Mouse (Mus musculus) kidney, embryonic 14.5 days (tissue): ENCODE measurements around the gene Ccdc163. TPM values are rescaled to one million over a fixed set of nuclear protein-coding genes. Genes with fewer than 3 reads are reported as not detected.
"Not testable (repeated sequence)": the region's sequence is repeated elsewhere in the genome, so short reads cannot be mapped to it uniquely, and the experiment has no call there.

ENCODE experiments used
- ATAC-seq: fragments of 200-750 bp; cut with Nextera tagmentation; 2 replicates; pipeline ENCODE4 v1.8.0; 2017; ENCODE audit warnings: moderate number of reproducible peaks, mild to moderate bottlenecking, moderate TSS enrichment, moderate library complexity; ENCODE audit not compliant: low FRiP score, low TSS enrichment
- H3K27ac ChIP-seq: fragments of 300-500 bp; sonication (generic); 2 replicates; pipeline ENCODE4 v1.5.1; 2014; ENCODE audit warnings: low read depth, mild to moderate bottlenecking, low read length, moderate library complexity, mixed read lengths
- H3K27me3 ChIP-seq: fragments of 300-500 bp; sonication (generic); 2 replicates; pipeline ENCODE4 v1.6.1; 2014; ENCODE audit warnings: mild to moderate bottlenecking, low read length; ENCODE audit not compliant: control insufficient read depth, insufficient read depth
- H3K36me3 ChIP-seq: fragments of 300-500 bp; sonication (generic); 2 replicates; pipeline ENCODE4 v1.6.1; 2014; ENCODE audit warnings: low read length, mixed read lengths; ENCODE audit not compliant: control insufficient read depth, insufficient read depth
- H3K4me1 ChIP-seq: fragments of 300-500 bp; sonication (generic); 2 replicates; pipeline ENCODE4 v1.6.1; 2014; ENCODE audit warnings: low read length, mixed read lengths; ENCODE audit not compliant: control insufficient read depth, insufficient read depth
- H3K4me2 ChIP-seq: fragments of 300-500 bp; sonication (generic); replicated peaks from 2 replicates; pipeline ENCODE4 v1.6.1; 2014; ENCODE audit warnings: low read depth, mild to moderate bottlenecking, low read length
- H3K4me3 ChIP-seq: fragments of 300-500 bp; sonication (generic); 2 replicates; pipeline ENCODE4 v1.5.1; 2014; ENCODE audit warnings: mild to moderate bottlenecking, low read length
- H3K9ac ChIP-seq: fragments of 300-500 bp; sonication (generic); 2 replicates; pipeline ENCODE4 v1.6.1; 2014; ENCODE audit warnings: low read depth, mild to moderate bottlenecking, low read length, moderate library complexity
- H3K9me3 ChIP-seq: fragments of 300-500 bp; sonication (generic); 2 replicates; pipeline ENCODE4 v1.6.1; 2016; ENCODE audit warnings: low read length; ENCODE audit not compliant: control insufficient read depth
- WGBS: fragments of 180-500 bp; shearing (Covaris S2); extraction: QIAGEN DNeasy Blood & Tissue Kit; methylation state at CpG from one replicate; pipeline ENCODE4 v1.1.7; 2014; 5-methylcytosine and 5-hydroxymethylcytosine counted together
- polyA plus RNA-seq: library from polyadenylated mRNA; unstranded; fragments of >200 nt; fragmentation: Nextera tagmentation; extraction: Ambion mirVana; gene quantifications from 2 replicates; pipeline ENCODE4 v1.2.1, GENCODE M21; 2014

Ccdc163 gene
- polyA plus RNA-seq, 1 experiment from 2014 or later = 39.6 TPM

DNA sequence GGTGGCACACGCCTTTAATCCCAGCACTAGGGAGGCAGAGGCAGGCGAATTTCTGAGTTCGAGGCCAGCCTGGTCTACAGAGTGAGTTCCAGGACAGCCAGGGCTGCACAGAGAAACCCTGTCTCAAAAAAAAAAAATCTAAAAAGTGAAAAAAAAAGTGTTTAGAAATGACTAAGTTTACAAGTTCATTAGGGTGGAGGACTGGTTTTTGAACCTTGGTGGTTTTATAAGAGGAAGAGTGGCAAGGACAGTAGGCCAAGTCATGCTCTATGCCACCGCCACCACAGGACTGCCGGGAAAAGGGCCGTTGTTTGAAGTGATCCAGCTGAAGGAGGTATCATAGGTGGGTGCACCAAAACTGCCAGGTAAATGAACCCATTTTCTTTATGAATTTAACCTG lies 33.5 kb upstream of the Ccdc163 start:
- 92% methylated on average over 6 of the region's 6 CpGs for WGBS
- H3K36me3 ChIP-seq, H3K4me1 ChIP-seq: not testable (repeated sequence)

DNA sequence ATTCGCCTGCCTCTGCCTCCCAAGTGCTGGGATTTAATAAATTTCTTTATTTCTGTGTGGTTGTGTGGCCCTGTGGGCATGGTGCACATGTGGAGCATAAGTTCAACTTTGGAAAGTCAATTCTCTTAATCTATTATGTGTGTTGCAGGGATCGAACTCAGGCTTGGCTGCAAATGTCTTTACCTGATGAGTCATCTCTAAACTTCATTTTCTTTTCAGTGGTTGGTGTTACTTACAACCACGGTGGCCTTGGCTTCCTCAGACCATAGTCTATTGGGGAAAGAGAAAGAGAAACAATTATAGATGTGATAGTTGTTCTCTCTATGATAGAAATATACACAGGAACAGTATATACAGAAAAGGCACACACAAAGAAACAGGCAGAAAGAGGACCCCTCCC lies 32.3 kb upstream of the Ccdc163 start:
- H3K9ac ChIP-seq = no peak overlapping the region
- WGBS = 81% methylated on average over 3 of the region's 3 CpGs
- no peak overlapping the region for H3K4me3 ChIP-seq
- no peak overlapping the region for H3K4me2 ChIP-seq
- H3K27ac ChIP-seq = no peak overlapping the region
- no peaks in the 10 kb centered on the region for H3K9me3 ChIP-seq
- no peaks in the 10 kb centered on the region for H3K4me1 ChIP-seq
- no peak for ATAC-seq
- no peaks in the 10 kb centered on the region for H3K27me3 ChIP-seq
- H3K36me3 ChIP-seq = no peaks in the 10 kb centered on the region

More for the DNA sequence above, 33.5 kb upstream of the Ccdc163 start:
- not testable (repeated sequence) for H3K27ac ChIP-seq, H3K4me2 ChIP-seq, H3K9ac ChIP-seq, H3K9me3 ChIP-seq, ATAC-seq, H3K4me3 ChIP-seq, H3K27me3 ChIP-seq

DNA sequence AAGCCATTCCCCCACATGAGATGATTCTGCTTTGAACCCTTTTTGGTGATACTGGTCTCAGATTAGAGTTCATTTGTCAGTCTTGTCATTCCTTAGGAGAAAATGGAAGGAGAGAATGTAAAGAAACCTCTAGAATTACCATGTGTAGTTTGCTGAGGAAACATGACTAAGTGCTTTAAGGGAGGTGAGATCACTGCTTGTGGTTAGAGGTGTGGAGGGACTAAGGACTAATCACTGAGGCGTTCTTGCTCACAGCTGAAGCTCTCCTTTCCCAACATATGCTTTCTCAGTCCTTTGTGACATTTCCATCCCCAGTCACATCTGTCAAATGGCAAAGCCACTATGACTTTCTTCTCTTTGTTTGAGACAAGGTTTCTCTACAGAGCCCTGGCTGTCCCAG lies 30.5 kb upstream of the Ccdc163 start:
- Histone ChIP-seq H3K36me3 (no peaks in the 10 kb centered on the region), H3K4me2 (no peak overlapping the region), H3K9me3 (no peaks in the 10 kb centered on the region), H3K27ac (no peak overlapping the region), H3K4me3 (no peak overlapping the region), H3K9ac (no peak overlapping the region), H3K27me3 (no peaks in the 10 kb centered on the region), H3K4me1 (no peaks in the 10 kb centered on the region)
- WGBS = 78% methylated on average over 1 of the region's 1 CpGs
- ATAC-seq = no peak

DNA sequence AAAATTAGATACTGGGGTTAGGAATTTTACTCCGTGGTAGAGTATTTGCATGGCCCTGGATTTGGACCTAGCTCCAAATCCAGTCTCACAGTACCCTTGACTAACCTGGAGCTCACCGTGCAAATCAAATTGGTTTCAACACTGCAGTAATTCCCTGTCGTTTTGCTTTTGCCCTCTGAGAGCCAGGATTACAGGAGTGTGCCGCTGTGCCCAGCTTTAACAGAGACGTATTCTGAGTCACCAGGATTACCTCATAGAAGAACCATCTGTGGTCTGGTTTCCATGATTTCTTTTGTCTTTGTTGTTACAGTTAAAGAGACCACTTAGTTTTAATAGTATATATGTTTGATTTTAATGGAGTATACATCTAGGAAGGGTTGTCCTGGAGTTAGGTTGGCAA lies 29.2 kb upstream of the Ccdc163 start:
- Histone ChIP-seq H3K9me3 (no peaks in the 10 kb centered on the region), H3K4me3 (no peak overlapping the region), H3K4me2 (no peak overlapping the region), H3K27me3 (no peaks in the 10 kb centered on the region), H3K27ac (no peak overlapping the region), H3K36me3 (no peaks in the 10 kb centered on the region), H3K9ac (no peak overlapping the region), H3K4me1 (no peaks in the 10 kb centered on the region)
- WGBS = 78% methylated on average over 5 of the region's 5 CpGs
- ATAC-seq = no peak

DNA sequence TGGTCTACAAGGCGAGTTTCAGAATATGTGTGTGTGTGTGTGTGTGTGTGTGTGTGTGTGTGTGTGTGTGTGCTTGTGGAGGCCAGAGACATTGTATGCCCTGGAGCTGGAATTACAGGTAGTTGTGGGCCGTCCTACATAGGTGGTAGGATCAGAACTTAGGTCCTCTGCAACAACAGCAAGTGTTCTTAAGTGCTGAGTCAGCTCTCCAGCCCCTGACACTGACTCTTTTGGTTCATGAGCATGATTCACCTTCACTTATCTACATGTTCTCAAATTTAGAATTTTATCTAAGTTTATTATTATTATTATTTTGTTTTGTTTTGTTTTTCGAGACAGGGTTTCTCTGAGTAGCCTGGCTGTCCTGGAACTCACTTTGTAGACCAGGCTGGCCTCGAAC lies 27.8 kb upstream of the Ccdc163 start:
- 92% methylated on average over 4 of the region's 4 CpGs for WGBS
- not testable (repeated sequence) for H3K36me3 ChIP-seq, ATAC-seq, H3K9me3 ChIP-seq, H3K4me3 ChIP-seq, H3K9ac ChIP-seq, H3K27me3 ChIP-seq, H3K27ac ChIP-seq, H3K4me1 ChIP-seq, H3K4me2 ChIP-seq

DNA sequence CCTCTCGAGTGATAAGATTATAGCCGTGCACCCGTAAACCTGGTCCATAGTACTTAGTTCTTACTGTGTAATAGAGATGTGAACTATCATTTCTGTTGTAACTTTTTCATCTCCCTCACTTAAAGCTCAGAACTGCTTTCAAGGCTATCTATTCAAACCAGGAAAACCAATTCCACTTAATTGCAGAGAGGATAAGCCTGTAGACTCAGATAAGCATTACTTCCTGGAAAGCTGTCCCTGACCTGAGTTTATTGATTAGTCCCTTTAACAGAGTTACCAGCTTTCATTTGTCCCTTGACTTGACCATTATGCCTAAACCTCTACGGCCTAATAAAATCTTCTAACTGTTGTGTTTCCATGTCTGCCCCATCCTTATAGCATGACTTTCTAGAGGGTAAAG lies 24.4 kb upstream of the Ccdc163 start:
- no peak overlapping the region for H3K9ac ChIP-seq
- ATAC-seq = no peak
- peaks cover 13% of the 10 kb centered on the region for H3K36me3 ChIP-seq
- H3K9me3 ChIP-seq = no peaks in the 10 kb centered on the region
- WGBS = 90% methylated on average over 4 of the region's 4 CpGs
- H3K4me1 ChIP-seq = peaks cover 19% of the 10 kb centered on the region; the same call in 1 of the 2 replicates
- H3K4me3 ChIP-seq = no peak overlapping the region
- H3K4me2 ChIP-seq = no peak overlapping the region
- no peaks in the 10 kb centered on the region for H3K27me3 ChIP-seq
- no peak overlapping the region for H3K27ac ChIP-seq

DNA sequence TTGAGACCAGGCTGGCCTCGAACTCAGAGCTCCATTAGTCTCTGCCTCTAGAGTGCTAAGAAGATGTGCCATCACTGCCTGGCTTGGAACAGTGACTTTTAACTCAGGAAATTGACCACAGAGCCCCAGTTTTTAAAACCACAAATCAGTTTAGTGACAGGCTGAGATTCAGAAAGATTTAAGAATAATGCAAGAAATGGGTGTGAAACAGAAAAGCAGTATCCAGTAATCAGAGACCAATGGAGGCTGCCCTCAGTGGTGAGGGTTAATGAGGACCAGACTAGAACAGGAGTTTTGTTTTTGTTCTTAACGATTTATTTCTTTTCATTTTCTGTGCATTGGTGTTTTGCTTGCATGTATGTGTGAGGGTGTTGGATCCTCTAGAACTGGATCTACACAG lies 23.6 kb upstream of the Ccdc163 start:
- no peak for ATAC-seq
- peaks cover 20% of the 10 kb centered on the region for H3K36me3 ChIP-seq
- no peaks in the 10 kb centered on the region for H3K9me3 ChIP-seq
- no peak overlapping the region; the same call in 1 of the 2 replicates for H3K4me3 ChIP-seq
- WGBS = 78% methylated on average over 2 of the region's 2 CpGs
- peak overlapping the region; percentile 77; the same call in 1 of the 2 replicates for H3K9ac ChIP-seq
- peak overlapping the region; percentile 75 for H3K4me2 ChIP-seq
- H3K27ac ChIP-seq = peak overlapping the region; percentile 95
- H3K4me1 ChIP-seq = peaks cover 19% of the 10 kb centered on the region; the same call in 1 of the 2 replicates
- no peaks in the 10 kb centered on the region for H3K27me3 ChIP-seq

DNA sequence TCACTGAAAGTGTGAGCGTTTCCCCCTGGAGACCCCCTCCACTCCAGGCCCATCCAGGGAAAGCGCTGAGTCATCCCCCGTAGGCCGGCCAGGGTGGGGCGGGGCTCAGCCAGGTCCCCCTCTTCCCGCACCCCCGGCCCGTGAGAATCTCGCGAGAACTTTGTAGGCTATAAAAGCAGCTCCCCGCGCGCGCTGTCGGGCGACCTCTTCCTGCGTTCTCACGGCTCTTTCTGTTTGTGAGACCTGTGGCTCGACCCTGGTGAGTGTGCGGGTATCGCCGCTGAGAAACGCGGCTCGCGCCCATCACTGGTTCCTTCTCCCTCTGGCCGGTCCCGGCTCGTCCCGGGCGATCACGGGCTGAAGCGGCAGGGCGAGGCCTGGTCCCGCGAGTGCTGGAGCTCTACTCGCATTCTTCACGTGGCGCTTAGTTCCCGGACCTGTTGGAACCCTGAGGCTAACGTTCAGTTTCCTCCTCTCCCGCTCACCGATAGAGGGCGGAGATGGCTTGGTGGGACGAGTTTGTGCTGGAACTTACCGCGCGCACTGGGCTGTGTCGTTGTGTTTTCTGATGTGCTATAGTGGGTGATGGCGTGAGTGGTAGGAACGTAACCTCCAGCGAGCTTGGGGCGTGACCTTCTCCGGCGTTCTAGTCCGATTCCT lies 22.8 kb upstream of the Ccdc163 start, which contains the start of gene Prdx1:
Prdx1 (plus strand) TSS at position 143 of the 660 bp plus-strand sequence.
- WGBS = under 1% methylated on average over 56 of the region's 56 CpGs
- peak within 1 kb of the TSS; percentile 77 for H3K9ac ChIP-seq
- no peaks in the 10 kb centered on the region for H3K9me3 ChIP-seq
- H3K27ac ChIP-seq = peak within 1 kb of the TSS; percentile 95
- peak within 1 kb of the TSS; percentile 75 for H3K4me2 ChIP-seq
- H3K4me1 ChIP-seq = peaks cover 19% of the 10 kb centered on the region; the same call in 1 of the 2 replicates
- H3K36me3 ChIP-seq = peaks cover 29% of the 10 kb centered on the region
- H3K27me3 ChIP-seq = no peaks in the 10 kb centered on the region
- peak within 1 kb of the TSS; percentile 69 for H3K4me3 ChIP-seq
- ATAC-seq = peak; percentile 98

DNA sequence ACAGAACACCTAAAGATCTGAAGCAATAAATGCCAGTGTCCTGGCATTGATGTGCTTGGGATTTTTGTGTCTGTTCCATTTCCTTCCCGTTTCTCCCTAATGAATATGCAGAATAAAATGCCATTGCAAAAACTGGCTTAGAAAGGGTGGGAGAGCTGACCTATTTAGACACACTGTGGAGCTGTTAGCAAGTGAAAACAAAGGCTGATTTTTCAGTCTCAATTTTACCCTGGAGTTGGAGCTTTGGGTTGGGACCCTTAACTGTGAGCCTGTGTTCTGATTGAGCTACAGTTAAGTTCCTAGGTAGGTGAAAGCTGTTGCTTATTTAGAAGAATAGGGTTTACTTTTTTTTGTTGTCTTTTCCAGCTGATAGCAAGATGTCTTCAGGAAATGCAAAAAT lies 21.3 kb upstream of the Ccdc163 start:
- H3K27ac ChIP-seq = no peak overlapping the region
- 25% methylated on average over 1 of the region's 1 CpGs for WGBS
- H3K9me3 ChIP-seq = no peaks in the 10 kb centered on the region
- peak overlapping the region; percentile 75 for H3K4me2 ChIP-seq
- peaks cover 19% of the 10 kb centered on the region; the same call in 1 of the 2 replicates for H3K4me1 ChIP-seq
- H3K9ac ChIP-seq = peak overlapping the region; percentile 77; the same call in 1 of the 2 replicates
- peak overlapping the region; percentile 69 for H3K4me3 ChIP-seq
- H3K27me3 ChIP-seq = no peaks in the 10 kb centered on the region
- H3K36me3 ChIP-seq = peaks cover 44% of the 10 kb centered on the region
- no peak for ATAC-seq
